Mouse (Mus musculus): ENCODE results near the gene Mcam. TPM values are rescaled to one million over a fixed set of nuclear protein-coding genes. Genes with fewer than 3 reads are reported as not detected.

Mcam gene
- polyA plus RNA-seq, 1 experiment, result 57.6 TPM

- H3K9me3 ChIP-seq (replicated peaks; ENCODE audit: control insufficient read depth, insufficient read depth, low read length, poor library complexity, severe bottlenecking), result no peaks in the 10 kb centered on the region
- H3K27me3 ChIP-seq (ENCODE audit: control insufficient read depth, insufficient read depth, low read length, poor library complexity, severe bottlenecking), result no peaks in the 10 kb centered on the region
- H3K9ac ChIP-seq (ENCODE audit: low read depth, poor library complexity, severe bottlenecking), result peak overlapping the region; percentile 76
- peak overlapping the region; percentile 76 for H3K27ac ChIP-seq (ENCODE audit: insufficient read depth, low read length)
- no peaks in the 10 kb centered on the region for H3K36me3 ChIP-seq (ENCODE audit: control insufficient read depth, insufficient read depth, low read length, poor library complexity, severe bottlenecking)
- H3K4me1 ChIP-seq (ENCODE audit: control insufficient read depth, insufficient read depth, low read length), result peaks cover 9% of the 10 kb centered on the region
- H3K4me3 ChIP-seq (ENCODE audit: low read depth, low read length), result peak overlapping the region; percentile 61
- no peak for TF ChIP-seq POLR2A (IDR thresholded peaks at IDR 0.05; ENCODE audit: insufficient read depth, low read length)
- no peak for TF ChIP-seq CTCF (IDR thresholded peaks at IDR 0.05; ENCODE audit: low read depth, low read length)
- TF ChIP-seq EP300 (IDR thresholded peaks at IDR 0.05; ENCODE audit: insufficient read depth, low read depth, low read length), result no peak
Observed at GRCm38 (mm10) chr9:44130034-44130433, 4.2 kb upstream of the Mcam start.

GRCm38 (mm10) chr9:44130581-44131275 lies 3.5 kb upstream of the Mcam start:
- peak overlapping the region; percentile 61 for H3K4me3 ChIP-seq (ENCODE audit: low read depth, low read length)
- peak overlapping the region; percentile 76 for H3K27ac ChIP-seq (ENCODE audit: insufficient read depth, low read length)
- no peaks in the 10 kb centered on the region for H3K36me3 ChIP-seq (ENCODE audit: control insufficient read depth, insufficient read depth, low read length, poor library complexity, severe bottlenecking)
- H3K4me1 ChIP-seq (ENCODE audit: control insufficient read depth, insufficient read depth, low read length), result peaks cover 6% of the 10 kb centered on the region
- TF ChIP-seq EP300 (IDR thresholded peaks at IDR 0.05; ENCODE audit: insufficient read depth, low read depth, low read length) (0 out of 2 replicates have a peak, but pooled peaks have one; percentile 14), CTCF (IDR thresholded peaks at IDR 0.05; ENCODE audit: low read depth, low read length) (no peak)
- H3K9ac ChIP-seq (ENCODE audit: low read depth, poor library complexity, severe bottlenecking), result peak overlapping the region; percentile 76
- H3K9me3 ChIP-seq (replicated peaks; ENCODE audit: control insufficient read depth, insufficient read depth, low read length, poor library complexity, severe bottlenecking), result no peaks in the 10 kb centered on the region
- H3K27me3 ChIP-seq (ENCODE audit: control insufficient read depth, insufficient read depth, low read length, poor library complexity, severe bottlenecking), result no peaks in the 10 kb centered on the region

- H3K4me3 ChIP-seq (ENCODE audit: low read depth, low read length), result no peak overlapping the region
- no peaks in the 10 kb centered on the region for H3K27me3 ChIP-seq (ENCODE audit: control insufficient read depth, insufficient read depth, low read length, poor library complexity, severe bottlenecking)
- TF ChIP-seq CTCF (IDR thresholded peaks at IDR 0.05; ENCODE audit: low read depth, low read length) (no peak), EP300 (IDR thresholded peaks at IDR 0.05; ENCODE audit: insufficient read depth, low read depth, low read length) (no peak), POLR2A (IDR thresholded peaks at IDR 0.05; ENCODE audit: insufficient read depth, low read length) (no peak)
- no peaks in the 10 kb centered on the region for H3K36me3 ChIP-seq (ENCODE audit: control insufficient read depth, insufficient read depth, low read length, poor library complexity, severe bottlenecking)
- no peaks in the 10 kb centered on the region for H3K9me3 ChIP-seq (replicated peaks; ENCODE audit: control insufficient read depth, insufficient read depth, low read length, poor library complexity, severe bottlenecking)
- no peak overlapping the region for H3K27ac ChIP-seq (ENCODE audit: insufficient read depth, low read length)
- 0 out of 2 replicates have a peak overlapping the region, but pooled peaks have one; percentile 76 for H3K9ac ChIP-seq (ENCODE audit: low read depth, poor library complexity, severe bottlenecking)
- H3K4me1 ChIP-seq (ENCODE audit: control insufficient read depth, insufficient read depth, low read length), result peaks cover 6% of the 10 kb centered on the region
Observed at GRCm38 (mm10) chr9:44131276-44131590, 3.0 kb upstream of the Mcam start.

- H3K27me3 ChIP-seq (ENCODE audit: control insufficient read depth, insufficient read depth, low read length, poor library complexity, severe bottlenecking), result no peaks in the 10 kb centered on the region
- TF ChIP-seq CTCF (IDR thresholded peaks at IDR 0.05; ENCODE audit: low read depth, low read length) (no peak), EP300 (IDR thresholded peaks at IDR 0.05; ENCODE audit: insufficient read depth, low read depth, low read length) (no peak), POLR2A (IDR thresholded peaks at IDR 0.05; ENCODE audit: insufficient read depth, low read length) (no peak)
- no peak overlapping the region for H3K27ac ChIP-seq (ENCODE audit: insufficient read depth, low read length)
- H3K9me3 ChIP-seq (replicated peaks; ENCODE audit: control insufficient read depth, insufficient read depth, low read length, poor library complexity, severe bottlenecking), result no peaks in the 10 kb centered on the region
- peaks cover 7% of the 10 kb centered on the region for H3K4me1 ChIP-seq (ENCODE audit: control insufficient read depth, insufficient read depth, low read length)
- no peak overlapping the region for H3K4me3 ChIP-seq (ENCODE audit: low read depth, low read length)
- peaks cover 7% of the 10 kb centered on the region for H3K36me3 ChIP-seq (ENCODE audit: control insufficient read depth, insufficient read depth, low read length, poor library complexity, severe bottlenecking)
- no peak overlapping the region for H3K9ac ChIP-seq (ENCODE audit: low read depth, poor library complexity, severe bottlenecking)
Observed at GRCm38 (mm10) chr9:44132200-44132599, 2.1 kb upstream of the Mcam start.

GRCm38 (mm10) chr9:44133287-44133686 lies 982 bp upstream of the Mcam start:
- Histone ChIP-seq H3K9me3 (replicated peaks; ENCODE audit: control insufficient read depth, insufficient read depth, low read length, poor library complexity, severe bottlenecking) (no peaks in the 10 kb centered on the region), H3K4me3 (ENCODE audit: low read depth, low read length) (no peak overlapping the region), H3K36me3 (ENCODE audit: control insufficient read depth, insufficient read depth, low read length, poor library complexity, severe bottlenecking) (peaks cover 16% of the 10 kb centered on the region), H3K27me3 (ENCODE audit: control insufficient read depth, insufficient read depth, low read length, poor library complexity, severe bottlenecking) (no peaks in the 10 kb centered on the region), H3K9ac (ENCODE audit: low read depth, poor library complexity, severe bottlenecking) (no peak overlapping the region), H3K27ac (ENCODE audit: insufficient read depth, low read length) (no peak overlapping the region), H3K4me1 (ENCODE audit: control insufficient read depth, insufficient read depth, low read length) (peaks cover 6% of the 10 kb centered on the region)
- TF ChIP-seq POLR2A (IDR thresholded peaks at IDR 0.05; ENCODE audit: insufficient read depth, low read length) (no peak), CTCF (IDR thresholded peaks at IDR 0.05; ENCODE audit: low read depth, low read length) (no peak), EP300 (IDR thresholded peaks at IDR 0.05; ENCODE audit: insufficient read depth, low read depth, low read length) (no peak)

- peaks cover 6% of the 10 kb centered on the region for H3K4me1 ChIP-seq (ENCODE audit: control insufficient read depth, insufficient read depth, low read length)
- H3K9me3 ChIP-seq (replicated peaks; ENCODE audit: control insufficient read depth, insufficient read depth, low read length, poor library complexity, severe bottlenecking), result no peaks in the 10 kb centered on the region
- H3K27me3 ChIP-seq (ENCODE audit: control insufficient read depth, insufficient read depth, low read length, poor library complexity, severe bottlenecking), result no peaks in the 10 kb centered on the region
- H3K4me3 ChIP-seq (ENCODE audit: low read depth, low read length), result peak overlapping the region; percentile 82
- peak overlapping the region; percentile 87 for H3K9ac ChIP-seq (ENCODE audit: low read depth, poor library complexity, severe bottlenecking)
- no peak overlapping the region for H3K27ac ChIP-seq (ENCODE audit: insufficient read depth, low read length)
- TF ChIP-seq EP300 (IDR thresholded peaks at IDR 0.05; ENCODE audit: insufficient read depth, low read depth, low read length) (0 out of 2 replicates have a peak, but pooled peaks have one; percentile 21), CTCF (IDR thresholded peaks at IDR 0.05; ENCODE audit: low read depth, low read length) (no peak)
- H3K36me3 ChIP-seq (ENCODE audit: control insufficient read depth, insufficient read depth, low read length, poor library complexity, severe bottlenecking), result peaks cover 32% of the 10 kb centered on the region
Observed at GRCm38 (mm10) chr9:44134851-44135730, 822 bp downstream of the Mcam start.

All from ES-Bruce4 (cell line).